Mouse (Mus musculus): ENCODE measurements around the gene Fnbp1l. TPM values are rescaled to one million over a fixed set of nuclear protein-coding genes. Genes with fewer than 3 reads are reported as not detected.

Gene Fnbp1l
- total RNA-seq, 2 experiments from 2014 or later = 36.1 to 47.9 TPM

- DNase-seq (ENCODE audit: low spot score in 2 of 2) = no peak
Observed at GRCm38 (mm10) chr3:122535938-122536703, 83.4 kb downstream of the Fnbp1l start.

- DNase-seq (ENCODE audit: low spot score in 2 of 2) = no peak
Observed at GRCm38 (mm10) chr3:122528477-122528876, 91.0 kb downstream of the Fnbp1l start.

GRCm38 (mm10) chr3:122521294-122521693 is 98.2 kb downstream of the Fnbp1l start:
- no peak for DNase-seq (ENCODE audit: low spot score in 2 of 2)

GRCm38 (mm10) chr3:122520875-122521274 is 98.6 kb downstream of the Fnbp1l start:
- DNase-seq (ENCODE audit: low spot score in 2 of 2) = no peak

DNA sequence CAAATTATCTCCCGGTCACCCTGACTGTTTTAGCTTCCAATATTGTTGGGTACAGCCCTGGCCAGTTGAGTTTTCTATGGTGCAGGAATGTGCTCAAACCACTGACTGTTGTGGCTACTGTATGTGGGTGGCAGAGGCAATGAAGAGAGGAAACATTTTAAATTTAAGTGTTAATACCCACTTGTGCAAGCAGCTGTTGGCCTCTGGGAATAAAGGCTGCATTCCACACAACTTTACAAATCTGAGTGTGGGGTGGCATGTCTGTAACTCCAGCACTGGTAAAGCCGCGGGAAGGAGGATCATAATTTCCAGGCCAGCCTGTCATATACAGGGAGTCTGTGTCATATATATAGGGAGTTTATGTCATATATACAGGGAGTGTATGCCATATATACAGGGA is 99.2 kb downstream of the Fnbp1l start:
- no peak for DNase-seq (ENCODE audit: low spot score in 2 of 2)

DNA sequence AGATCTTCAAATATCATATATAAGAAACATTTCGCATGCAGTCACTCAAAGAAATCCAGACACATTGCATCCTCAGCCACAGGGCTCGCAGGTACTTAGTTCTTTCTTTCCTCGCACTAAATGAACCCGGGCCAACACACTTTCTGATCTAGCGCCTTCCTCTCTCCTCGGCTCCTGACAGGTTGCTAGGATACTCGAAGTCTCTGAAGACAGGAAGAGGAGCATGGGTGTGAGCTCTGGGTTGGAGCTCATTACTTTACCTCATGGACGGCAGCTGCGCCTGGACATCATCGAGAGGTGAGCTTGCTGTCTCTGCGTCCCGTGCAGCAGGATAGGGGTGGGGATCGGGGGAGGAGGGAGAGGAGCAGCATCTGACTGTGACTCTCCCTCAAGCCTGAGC is 100.4 kb downstream of the Fnbp1l start:
- no peak for DNase-seq (ENCODE audit: low spot score in 2 of 2)

DNA sequence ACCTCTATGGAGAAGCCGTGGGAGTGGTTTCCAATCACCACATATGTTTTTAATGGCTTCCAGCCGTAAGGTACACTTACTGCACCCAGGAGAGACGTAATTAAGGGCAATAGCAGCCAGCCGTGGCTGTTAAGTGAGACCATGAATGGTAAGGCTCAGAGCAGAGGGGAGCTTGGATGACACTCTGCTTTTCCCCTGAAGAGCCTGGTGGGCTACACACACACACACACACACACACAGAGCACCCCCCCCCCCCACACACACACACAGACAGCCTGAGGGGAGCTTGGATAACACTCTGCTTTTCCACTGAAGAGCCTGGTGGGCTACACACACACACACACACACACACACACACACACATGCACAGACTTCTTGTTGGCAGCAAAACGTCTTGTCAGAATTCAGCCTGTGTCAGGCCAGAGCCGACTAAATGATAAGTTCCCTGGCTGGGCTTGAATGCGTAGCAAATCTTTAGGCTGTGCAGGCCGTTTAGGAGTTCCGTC is 101.2 kb downstream of the Fnbp1l start:
- no peak for DNase-seq (ENCODE audit: low spot score in 2 of 2)

DNA sequence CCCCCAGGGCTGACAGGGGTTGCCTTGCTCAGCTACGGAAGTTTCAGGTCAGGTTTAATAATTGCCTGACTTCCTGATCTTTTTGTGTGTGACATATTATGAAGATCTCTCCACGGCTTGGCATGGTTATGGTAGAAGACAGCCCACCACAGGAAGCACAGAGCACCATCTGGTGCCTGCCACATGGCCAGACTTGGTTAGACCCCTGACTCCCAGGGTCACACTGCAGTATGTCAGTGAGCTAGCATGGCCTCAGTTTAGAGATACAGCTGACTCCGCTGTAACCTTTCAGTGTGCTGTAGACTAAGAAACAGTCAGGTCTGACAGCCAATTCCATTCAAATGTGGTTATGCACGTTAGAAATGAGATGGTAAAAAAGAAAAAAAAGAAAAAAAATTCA is 101.8 kb downstream of the Fnbp1l start:
- no peak for DNase-seq (ENCODE audit: low spot score in 2 of 2)

GRCm38 (mm10) chr3:122516327-122516695 is 103.2 kb downstream of the Fnbp1l start:
- no peak for DNase-seq (ENCODE audit: low spot score in 2 of 2)

DNA sequence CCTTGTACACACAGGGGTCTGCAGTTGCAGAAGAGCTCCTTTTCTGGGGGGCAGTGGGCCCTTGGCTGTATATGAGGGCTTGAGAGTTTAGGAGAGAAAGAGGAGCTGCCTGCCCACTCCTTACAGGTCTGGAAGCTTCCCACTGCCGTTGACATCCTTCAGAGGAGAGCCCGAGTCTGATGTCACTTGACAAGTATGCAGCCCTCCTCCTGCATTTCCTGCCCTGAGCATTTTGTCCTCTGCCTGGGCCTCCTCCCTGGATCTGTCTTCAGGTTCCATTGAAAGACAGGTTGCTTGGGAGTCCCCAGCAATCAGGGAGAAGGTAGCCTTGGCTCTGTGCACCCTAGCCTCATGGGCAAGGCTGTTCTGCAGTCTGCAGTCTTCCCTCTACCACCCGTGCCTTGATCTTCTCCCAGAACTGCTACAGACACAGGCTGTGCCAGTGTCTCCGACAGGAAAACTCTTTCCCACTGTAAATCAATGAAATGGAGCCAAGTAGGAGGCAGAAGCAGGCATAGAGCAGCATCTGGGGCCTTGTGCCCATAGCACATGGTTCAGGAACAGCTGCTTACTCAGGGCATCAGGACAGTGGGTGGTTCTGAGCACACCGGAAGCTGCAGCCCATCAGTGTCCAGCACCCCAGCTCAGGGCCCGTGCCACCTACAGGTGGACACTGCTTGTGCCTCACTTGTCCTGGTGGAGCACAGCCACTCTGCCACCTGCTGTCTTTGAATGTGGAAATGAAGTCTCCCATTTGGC is 103.8 kb downstream of the Fnbp1l start:
- DNase-seq (ENCODE audit: low spot score in 2 of 2) = no peak

- DNase-seq (ENCODE audit: low spot score in 2 of 2) = no peak
Observed at GRCm38 (mm10) chr3:122512725-122513375, 106.7 kb downstream of the Fnbp1l start.

DNA sequence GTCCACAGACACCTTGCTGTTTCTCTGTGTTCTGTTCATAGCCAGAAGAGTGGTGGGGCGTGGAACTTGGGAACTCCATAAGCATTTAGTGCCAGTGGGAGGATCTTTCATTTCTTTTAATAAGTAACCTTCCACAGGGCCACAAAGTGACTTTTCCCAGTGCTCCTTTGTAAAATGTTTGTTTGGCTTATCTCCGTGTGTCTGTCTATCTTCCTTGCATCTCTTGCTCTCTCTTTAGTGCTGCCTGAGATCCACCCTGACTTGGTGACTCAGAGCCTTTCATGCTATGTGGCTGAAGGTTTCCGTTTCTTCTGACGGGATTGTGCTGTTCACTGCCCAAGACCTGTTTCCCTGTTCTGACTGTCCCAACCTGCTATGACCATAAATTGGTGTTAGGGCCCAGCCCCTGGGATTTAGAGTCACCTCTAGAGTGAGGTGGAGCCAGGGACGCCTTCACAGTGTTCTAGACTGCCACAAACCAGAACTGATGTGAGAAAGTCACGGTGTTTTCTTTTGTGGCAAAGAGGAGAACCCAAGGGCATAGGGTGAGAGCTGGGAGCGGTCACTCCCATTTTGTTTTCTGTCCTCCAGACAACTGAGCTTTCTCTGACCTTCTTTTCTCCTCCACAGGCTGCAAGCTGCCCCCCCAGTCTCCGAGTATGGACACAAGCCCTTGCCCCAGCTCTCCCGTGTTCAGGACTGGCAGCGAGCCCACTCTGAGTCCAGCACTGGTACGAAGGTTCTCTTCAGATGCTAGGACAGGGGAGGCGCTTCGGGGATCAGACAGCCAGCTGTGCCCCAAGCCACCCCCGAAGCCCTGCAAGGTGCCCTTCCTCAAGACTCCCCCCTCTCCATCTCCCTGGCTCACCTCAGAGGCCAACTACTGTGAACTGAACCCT is 107.5 kb downstream of the Fnbp1l start:
- DNase-seq (ENCODE audit: low spot score in 2 of 2) = no peak

DNA sequence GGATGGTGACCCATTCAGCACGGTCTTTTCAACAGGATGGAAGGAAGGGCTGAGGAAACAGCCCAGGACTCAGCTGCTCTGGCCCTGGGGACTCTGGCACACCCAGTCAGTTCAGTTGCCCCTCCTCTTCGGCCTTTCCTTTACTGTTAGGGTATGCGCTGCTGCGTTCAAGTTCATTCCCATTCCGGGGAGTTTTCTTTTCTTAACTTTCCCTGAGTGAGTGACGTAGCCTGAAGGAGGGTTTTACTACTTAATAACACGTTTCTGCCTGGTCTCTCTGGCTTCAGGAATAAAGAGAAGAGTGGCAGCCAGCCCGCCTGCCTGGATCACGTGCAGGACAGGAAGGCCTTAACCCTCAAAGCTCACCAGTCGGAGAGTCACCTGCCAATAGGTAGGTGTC is 108.6 kb downstream of the Fnbp1l start:
- DNase-seq (ENCODE audit: low spot score in 2 of 2) = no peak

GRCm38 (mm10) chr3:122510240-122510750 is 109.2 kb downstream of the Fnbp1l start:
- no peak for DNase-seq (ENCODE audit: low spot score in 2 of 2)

DNA sequence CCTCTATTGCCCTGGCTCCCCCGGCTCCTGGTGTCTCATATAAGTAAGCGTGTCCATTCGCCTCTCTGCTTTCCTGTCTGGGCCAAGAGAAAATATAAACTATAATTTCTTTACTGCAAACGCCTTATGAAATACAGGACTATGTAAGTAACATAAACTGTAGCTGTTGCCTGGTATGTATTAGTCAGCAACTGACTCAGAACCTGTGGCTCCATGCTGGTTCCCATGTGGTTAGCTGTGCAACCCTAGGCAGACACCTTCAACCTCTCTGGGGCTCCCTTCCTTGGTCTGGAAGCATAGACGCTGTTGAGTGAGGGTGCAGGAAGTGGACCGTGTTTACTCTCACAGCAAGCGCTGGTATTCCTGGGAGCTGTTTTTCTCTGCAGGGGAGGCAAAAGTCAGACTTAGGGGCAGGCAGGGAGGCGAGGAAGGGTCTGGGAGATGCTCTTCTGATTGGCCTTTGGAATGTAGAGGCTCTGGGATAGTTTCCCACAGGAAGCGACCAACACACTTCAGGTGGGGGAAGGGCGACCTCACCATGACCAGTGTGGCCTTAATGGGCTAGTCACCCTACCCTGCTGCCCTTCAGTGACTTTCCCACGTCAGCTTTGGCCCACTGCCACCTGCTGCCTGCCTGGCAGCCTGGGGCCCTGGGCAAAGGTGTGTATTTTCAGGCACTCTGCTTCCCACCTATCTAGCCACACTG is 109.8 kb downstream of the Fnbp1l start:
- peak in 1 of 2 experiments; percentile 38 for DNase-seq (ENCODE audit: low spot score in 2 of 2)

DNA sequence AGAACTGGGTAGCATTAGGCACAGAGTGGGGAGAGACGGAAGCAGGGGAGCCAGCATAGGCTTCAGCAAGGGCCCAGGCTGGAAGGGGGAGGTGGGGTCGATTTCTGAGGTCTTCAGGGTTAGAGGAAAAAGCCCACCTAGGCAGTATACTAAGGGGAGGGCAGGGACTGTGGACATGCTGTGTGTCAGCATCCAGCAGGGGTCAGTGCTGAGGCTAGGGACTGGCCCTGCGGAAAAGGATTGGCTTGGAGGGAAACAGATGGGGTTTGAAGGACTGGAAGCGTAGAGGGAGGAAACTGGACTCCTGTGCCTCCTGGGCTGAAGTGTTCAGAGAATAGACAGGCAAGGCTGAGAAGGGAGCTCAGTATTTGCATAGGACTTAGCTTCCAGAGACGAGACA is 110.4 kb downstream of the Fnbp1l start:
- peak in 1 of 2 experiments; percentile 26 for DNase-seq (ENCODE audit: low spot score in 2 of 2)

DNA sequence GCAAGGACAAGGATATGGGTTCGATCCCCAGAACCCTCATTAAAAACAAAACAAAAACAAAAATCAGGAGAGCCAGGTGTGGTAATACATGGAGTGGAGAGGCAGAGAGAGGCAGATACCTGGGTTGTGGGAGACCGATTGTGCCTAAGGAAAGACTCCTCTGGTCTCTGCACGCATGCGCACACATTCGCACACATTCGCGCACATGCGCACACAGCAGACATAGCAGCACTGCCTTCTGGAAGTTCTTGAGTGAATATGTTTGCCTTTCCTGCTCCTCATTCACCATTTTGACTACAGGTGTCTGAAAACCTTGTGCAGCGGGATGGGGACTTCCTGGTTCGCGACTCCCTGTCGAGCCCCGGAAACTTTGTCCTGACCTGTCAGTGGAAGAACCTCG is 111.7 kb downstream of the Fnbp1l start:
- no peak for DNase-seq (ENCODE audit: low spot score in 2 of 2)

GRCm38 (mm10) chr3:122506343-122506916 is 113.1 kb downstream of the Fnbp1l start:
- no peak for DNase-seq (ENCODE audit: low spot score in 2 of 2)

GRCm38 (mm10) chr3:122500929-122501328 is 118.6 kb downstream of the Fnbp1l start:
- no peak for DNase-seq (ENCODE audit: low spot score in 2 of 2)

DNA sequence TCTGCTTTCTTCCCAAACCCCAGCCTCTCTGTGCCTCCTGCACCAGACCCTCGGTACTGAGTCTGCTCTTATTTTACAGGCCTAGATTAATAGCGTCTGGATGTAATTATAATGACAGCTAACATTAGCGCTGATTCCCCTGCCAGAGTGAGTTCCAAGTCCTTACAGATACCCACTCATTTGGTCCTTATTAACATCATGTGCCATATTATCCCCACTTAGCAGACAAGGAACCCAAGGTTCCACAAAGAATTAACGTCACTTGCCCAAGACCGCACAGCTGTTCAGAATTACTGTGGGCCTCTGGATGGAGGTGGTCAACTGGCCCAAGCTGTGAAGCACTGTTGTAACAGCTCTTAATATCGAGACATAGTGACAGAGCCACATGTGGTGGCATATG is 119.9 kb downstream of the Fnbp1l start:
- no peak for DNase-seq (ENCODE audit: low spot score in 2 of 2)

All from adrenal gland, postnatal 4 days (tissue).